Mouse (Mus musculus) MEL (cell line): Measurements from ENCODE around the gene Fam83d. TPM values are rescaled to one million over a fixed set of nuclear protein-coding genes. Genes with fewer than 3 reads are reported as not detected.
A peak's percentile ranks its signal among the peaks of the same experiment; 100 is the strongest.

Source experiments
- DNase-seq: peaks from one replicate; pipeline ENCODE4 v3.0.0; 2011; ENCODE audit warnings: low read depth, low spot score
- H3K27ac ChIP-seq: 2 replicates; pipeline ENCODE4 v1.5.1; 2012; ENCODE audit warnings: low read depth, mild to moderate bottlenecking, control low read depth, low read length, moderate library complexity; ENCODE audit not compliant: control insufficient read depth
- H3K27me3 ChIP-seq, 2 experiments: fragments of 150-350 bp in 1 of 2; sonication (generic) in 1 of 2; 2 replicates each; pipeline ENCODE4 v1.6.1; 2012; ENCODE audit warnings: low read length in 2 of 2, mild to moderate bottlenecking in 2 of 2, improper control_type of control experiment in 1 of 2, moderate library complexity in 1 of 2; ENCODE audit not compliant: insufficient read depth in 2 of 2, control insufficient read depth in 1 of 2
- H3K36me3 ChIP-seq, 2 experiments: 2 replicates each; pipeline ENCODE4 v1.6.1; 2012 to 2014; ENCODE audit warnings: low read length in 2 of 2, improper control_type of control experiment in 1 of 2, inconsistent platforms in 1 of 2, mild to moderate bottlenecking in 1 of 2; ENCODE audit not compliant: insufficient read depth in 2 of 2, control insufficient read depth in 1 of 2
- H3K4me1 ChIP-seq, 2 experiments: fragments of 150-350 bp in 1 of 2; sonication (generic) in 1 of 2; 2 replicates each; pipeline ENCODE4 v1.6.1; 2012; ENCODE audit warnings: low read length in 2 of 2, improper control_type of control experiment in 1 of 2, mild to moderate bottlenecking in 1 of 2; ENCODE audit not compliant: insufficient read depth in 2 of 2, control insufficient read depth in 1 of 2
- H3K4me3 ChIP-seq, 2 experiments: fragments of 150-350 bp in 1 of 2; sonication (generic) in 1 of 2; 2 replicates each; pipeline ENCODE4 v1.5.1; 2012; ENCODE audit warnings: low read depth in 2 of 2, low read length in 2 of 2, mild to moderate bottlenecking in 2 of 2, moderate library complexity in 2 of 2, control low read depth in 1 of 2, improper control_type of control experiment in 1 of 2; ENCODE audit not compliant: control insufficient read depth in 1 of 2, insufficient read depth in 1 of 2
- H3K79me2 ChIP-seq: 2 replicates; pipeline ENCODE4 v1.6.1; 2012; ENCODE audit warnings: mild to moderate bottlenecking, low read length, moderate library complexity; ENCODE audit not compliant: control insufficient read depth, poor library complexity, insufficient read depth
- H3K9ac ChIP-seq: 2 replicates; pipeline ENCODE4 v1.6.1; 2012; ENCODE audit warnings: low read depth, mild to moderate bottlenecking, control low read depth, low read length, moderate library complexity; ENCODE audit not compliant: control insufficient read depth, poor library complexity, severe bottlenecking
- H3K9me3 ChIP-seq: fragments of 150-350 bp; sonication (generic); replicated peaks from 2 replicates; pipeline ENCODE4 v1.6.1; 2012; ENCODE audit warnings: mild to moderate bottlenecking, low read length, improper control_type of control experiment, moderate library complexity; ENCODE audit not compliant: insufficient read depth
- CTCF ChIP-seq, 3 experiments: IDR thresholded peaks in 2 of 3; conservative IDR thresholded peaks in 1 of 3; 2 replicates each; pipeline ENCODE4 v1.5.1; 2011 to 2012; ENCODE audit warnings: low read length in 3 of 3, low read depth in 2 of 3, mild to moderate bottlenecking in 2 of 3, improper control_type of control experiment in 1 of 3, inconsistent platforms in 1 of 3, mixed read lengths in 1 of 3, moderate library complexity in 1 of 3; ENCODE audit not compliant: control insufficient read depth in 1 of 3, insufficient read depth in 1 of 3, poor library complexity in 1 of 3, severe bottlenecking in 1 of 3
- ELF1 ChIP-seq: IDR thresholded peaks from 2 replicates; pipeline ENCODE4 v1.6.1; 2014; ENCODE audit warnings: low read depth, mild to moderate bottlenecking, inconsistent platforms, low read length, improper control_type of control experiment, moderate library complexity
- EP300 ChIP-seq, 2 experiments: IDR thresholded peaks; 2 replicates each; pipeline ENCODE4 v1.6.1; 2011; ENCODE audit warnings: improper control_type of control experiment in 2 of 2, low read length in 2 of 2, low read depth in 1 of 2, mild to moderate bottlenecking in 1 of 2
- ETS1 ChIP-seq: IDR thresholded peaks from 2 replicates; pipeline ENCODE4 v1.6.1; 2012; ENCODE audit warnings: low read depth, mild to moderate bottlenecking, inconsistent platforms, low read length, improper control_type of control experiment, moderate library complexity
- JUND ChIP-seq: IDR thresholded peaks from 2 replicates; pipeline ENCODE4 v1.6.1; 2011; ENCODE audit warnings: low read depth, mild to moderate bottlenecking, improper control_type of control experiment, low read length
- KAT2A ChIP-seq: conservative IDR thresholded peaks from 2 replicates; pipeline ENCODE4 v1.6.1; 2012; ENCODE audit warnings: low read depth, low read length, improper control_type of control experiment, inconsistent platforms
- MAFK ChIP-seq: IDR thresholded peaks from 2 replicates; pipeline ENCODE4 v1.6.1; 2011; ENCODE audit warnings: low read depth, mild to moderate bottlenecking, low read length, improper control_type of control experiment, borderline replicate concordance
- MEF2A ChIP-seq: IDR thresholded peaks from 2 replicates; pipeline ENCODE4 v1.6.1; 2014; ENCODE audit warnings: low read depth, mild to moderate bottlenecking, inconsistent platforms, low read length, improper control_type of control experiment; ENCODE audit not compliant: poor library complexity, insufficient replicate concordance, severe bottlenecking; ENCODE audit errors: extremely low read depth
- MXI1 ChIP-seq: IDR thresholded peaks from 2 replicates; pipeline ENCODE4 v1.6.1; 2011; ENCODE audit warnings: mild to moderate bottlenecking, low read depth, low read length, improper control_type of control experiment
- MYB ChIP-seq: IDR thresholded peaks from 2 replicates; pipeline ENCODE4 v1.6.1; 2011; ENCODE audit warnings: mild to moderate bottlenecking, low read depth, low read length, improper control_type of control experiment
- MYC ChIP-seq: IDR thresholded peaks from 2 replicates; pipeline ENCODE4 v1.6.1; 2011; ENCODE audit warnings: low read depth, mild to moderate bottlenecking, low read length, improper control_type of control experiment, moderate library complexity
- RAD21 ChIP-seq: IDR thresholded peaks from 2 replicates; pipeline ENCODE4 v1.6.1; 2011; ENCODE audit warnings: mild to moderate bottlenecking, low read depth, low read length, improper control_type of control experiment
- RCOR1 ChIP-seq: IDR thresholded peaks from 2 replicates; pipeline ENCODE4 v1.6.1; 2012; ENCODE audit warnings: low read depth, mild to moderate bottlenecking, inconsistent platforms, low read length, improper control_type of control experiment
- TAL1 ChIP-seq: IDR thresholded peaks from 2 replicates; pipeline ENCODE4 v1.6.1; 2012; ENCODE audit warnings: mild to moderate bottlenecking, inconsistent platforms, low read length, moderate library complexity, mixed read lengths
- TBP ChIP-seq: IDR thresholded peaks from 2 replicates; pipeline ENCODE4 v1.8.0; 2011; ENCODE audit warnings: low read depth, low read length, improper control_type of control experiment
- TCF12 ChIP-seq: IDR thresholded peaks from 2 replicates; pipeline ENCODE4 v1.6.1; 2014; ENCODE audit warnings: low read depth, mild to moderate bottlenecking, inconsistent platforms, low read length, improper control_type of control experiment, moderate library complexity
- UBTF ChIP-seq: IDR thresholded peaks from 2 replicates; pipeline ENCODE4 v1.6.1; 2012; ENCODE audit warnings: low read depth, mild to moderate bottlenecking, inconsistent platforms, low read length, improper control_type of control experiment, moderate library complexity, borderline replicate concordance; ENCODE audit not compliant: insufficient read depth
- USF2 ChIP-seq, 2 experiments: IDR thresholded peaks; 2 replicates each; pipeline ENCODE4 v1.6.1; 2011 to 2012; ENCODE audit warnings: improper control_type of control experiment in 2 of 2, low read length in 2 of 2, borderline replicate concordance in 1 of 2, inconsistent platforms in 1 of 2, low read depth in 1 of 2, mild to moderate bottlenecking in 1 of 2; ENCODE audit not compliant: insufficient read depth in 1 of 2
- polyA plus RNA-seq, 2 experiments: library from polyadenylated mRNA; stranded (reverse) in 1 of 2; unstranded in 1 of 2; fragments of >175 nt in 1 of 2; fragments of >200 nt in 1 of 2; gene quantifications; 2 replicates each; pipeline versions ENCODE4 v1.2.1 to v1.2.4; 2012; ENCODE audit warnings: low replicate concordance in 2 of 2, low read depth in 1 of 2; ENCODE audit not compliant: insufficient read length in 2 of 2, insufficient read depth in 1 of 2, missing spikeins in 1 of 2
- total RNA-seq: library from RNA; depleted of rRNA; stranded (reverse); fragments of 300-350 nt; gene quantifications from 2 replicates; pipeline ENCODE4 v1.2.3, GENCODE M21; 2012

The Fam83d gene
- total and polyA plus RNA-seq, 3 experiments, result 2.6 to 5.2 TPM; not detected in 1

DNA sequence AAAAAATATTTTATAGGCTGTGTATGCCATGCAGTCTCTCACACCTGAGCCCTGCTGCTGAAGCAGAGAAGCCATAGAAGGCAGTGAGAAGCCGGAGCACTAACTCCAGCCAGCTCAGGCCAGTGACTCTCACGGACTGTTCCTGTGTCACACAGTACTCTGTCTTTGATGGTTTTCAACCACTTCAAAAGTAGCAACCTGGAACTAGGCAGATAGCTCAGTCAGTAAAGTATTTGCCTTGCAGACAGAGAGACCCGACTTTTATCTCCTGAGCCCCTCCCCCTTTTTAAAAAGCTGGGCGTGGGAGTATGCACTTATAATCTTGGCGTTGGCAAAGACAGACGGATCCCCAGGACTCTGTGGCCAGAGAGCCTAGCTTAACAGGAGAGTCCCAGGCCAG lies 44.1 kb upstream of the Fam83d start:
- Histone ChIP-seq H3K4me1 (no peaks in the 10 kb centered on the region), H3K9me3 (no peaks in the 10 kb centered on the region), H3K36me3 (peaks cover 0 to 2% of the 10 kb centered on the region in 2 experiments; a peak in 1 of 4 replicates), H3K9ac (no peak overlapping the region), H3K27me3 (peaks cover 0 to 7% of the 10 kb centered on the region in 2 experiments; a peak in 3 of 4 replicates), H3K27ac (no peak overlapping the region)
- peak; percentile 12 for DNase-seq
- no peak for TF ChIP-seq ELF1
- no peak for TF ChIP-seq EP300 (IDR thresholded peaks at IDR 0.05; ENCODE audit: low read depth in 1 of 2, low read length in 2 of 2)
- no peak for TF ChIP-seq MXI1
- TF ChIP-seq CTCF (IDR thresholded peaks at IDR 0.05 in 2 of 3, conservative IDR thresholded peaks at IDR 0.05 in 1 of 3; ENCODE audit: control insufficient read depth in 1 of 3, insufficient read depth in 1 of 3, low read depth in 2 of 3, low read length in 3 of 3, poor library complexity in 1 of 3, severe bottlenecking in 1 of 3), result no peak
- TF ChIP-seq TCF12, result no peak
- no peak for TF ChIP-seq MYB
- no peak for TF ChIP-seq USF2 (IDR thresholded peaks at IDR 0.05; ENCODE audit: borderline replicate concordance in 1 of 2, insufficient read depth in 1 of 2, low read depth in 1 of 2, low read length in 2 of 2)
- no peak for TF ChIP-seq MAFK
- TF ChIP-seq TBP, result no peak
- TF ChIP-seq RCOR1, result no peak
- no peak for TF ChIP-seq JUND
- no peak for TF ChIP-seq MEF2A
- no peak for TF ChIP-seq MYC
- TF ChIP-seq TAL1, result no peak
- TF ChIP-seq UBTF, result no peak
- TF ChIP-seq KAT2A, result no peak
- TF ChIP-seq, all 39 proteins: peak for 0
- Histone ChIP-seq H3K79me2 (no peaks in the 10 kb centered on the region), H3K4me3 (no peak overlapping the region)

DNA sequence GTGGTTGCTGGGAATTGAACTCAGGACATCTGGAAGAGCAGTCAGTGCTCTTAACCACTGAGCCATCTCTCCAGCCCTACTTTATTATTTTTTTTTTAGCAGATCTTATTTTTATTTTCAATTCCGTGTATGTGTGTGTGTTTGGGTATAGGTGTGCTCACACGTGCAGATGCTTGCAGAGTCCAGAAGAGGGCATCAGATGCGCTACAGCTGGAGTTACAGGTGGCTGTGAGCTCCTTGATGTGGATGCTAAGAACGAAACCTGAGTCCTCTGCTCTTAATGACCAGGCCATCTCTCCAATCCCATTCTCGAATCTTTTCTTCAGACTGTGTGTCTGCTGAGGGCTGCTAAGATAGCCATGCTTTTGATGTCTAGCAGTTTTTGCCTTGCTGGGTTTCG lies 41.6 kb upstream of the Fam83d start:
- H3K27me3 ChIP-seq, result peaks cover 0 to 7% of the 10 kb centered on the region in 2 experiments; a peak in 3 of 4 replicates
- H3K27ac ChIP-seq, result no peak overlapping the region
- no peak for DNase-seq
- H3K36me3 ChIP-seq, result peaks cover 0 to 2% of the 10 kb centered on the region in 2 experiments; a peak in 1 of 4 replicates
- TF ChIP-seq RAD21 (no peak; the same call in 1 of the 2 replicates), CTCF (IDR thresholded peaks at IDR 0.05 in 2 of 3, conservative IDR thresholded peaks at IDR 0.05 in 1 of 3; ENCODE audit: control insufficient read depth in 1 of 3, insufficient read depth in 1 of 3, low read depth in 2 of 3, low read length in 3 of 3, poor library complexity in 1 of 3, severe bottlenecking in 1 of 3) (peak in 2 of 3 experiments; percentile 14 to 21; a peak in 2 of 6 replicates), ETS1 (no peak)
- no peaks in the 10 kb centered on the region for H3K9me3 ChIP-seq
- no peak overlapping the region for H3K4me3 ChIP-seq
- H3K4me1 ChIP-seq, result no peaks in the 10 kb centered on the region
- H3K9ac ChIP-seq, result no peak overlapping the region
- no peaks in the 10 kb centered on the region for H3K79me2 ChIP-seq
